Mouse (Mus musculus) heart, embryonic 13.5 days (tissue): ENCODE measurements around the gene Vgll4. TPM values are rescaled to one million over a fixed set of nuclear protein-coding genes. Genes with fewer than 3 reads are reported as not detected.

Source experiments
- ATAC-seq: fragments of 200-750 bp; cut with Nextera tagmentation; 2 replicates; pipeline ENCODE4 v1.8.0; 2017; ENCODE audit warnings: moderate TSS enrichment; ENCODE audit not compliant: insufficient number of reproducible peaks, low FRiP score, low TSS enrichment; ENCODE audit errors: extremely low read depth
- H3K27ac ChIP-seq: fragments of 300-500 bp; sonication (generic); replicated peaks from 2 replicates; pipeline ENCODE4 v1.5.1; 2015; ENCODE audit warnings: moderate library complexity, mild to moderate bottlenecking, inconsistent platforms
- H3K27me3 ChIP-seq: fragments of 300-500 bp; sonication (generic); replicated peaks from 2 replicates; pipeline ENCODE4 v1.6.1; 2015; ENCODE audit warnings: mild to moderate bottlenecking, inconsistent platforms
- H3K36me3 ChIP-seq: fragments of 300-500 bp; sonication (generic); 2 replicates; pipeline ENCODE4 v1.6.1; 2015; ENCODE audit warnings: mild to moderate bottlenecking, inconsistent platforms
- H3K4me1 ChIP-seq: fragments of 300-500 bp; sonication (generic); 2 replicates; pipeline ENCODE4 v1.6.1; 2015; ENCODE audit warnings: inconsistent platforms
- H3K4me2 ChIP-seq: fragments of 300-500 bp; sonication (generic); 2 replicates; pipeline ENCODE4 v1.6.1; 2015; ENCODE audit warnings: inconsistent platforms, mild to moderate bottlenecking, moderate library complexity
- H3K4me3 ChIP-seq: fragments of 300-500 bp; sonication (generic); 2 replicates; pipeline ENCODE4 v1.5.1; 2015; ENCODE audit warnings: moderate library complexity, mild to moderate bottlenecking, inconsistent platforms
- H3K9ac ChIP-seq: fragments of 300-500 bp; sonication (generic); 2 replicates; pipeline ENCODE4 v1.6.1; 2015; ENCODE audit warnings: inconsistent platforms, mild to moderate bottlenecking, moderate library complexity
- H3K9me3 ChIP-seq: fragments of 300-500 bp; sonication (generic); 2 replicates; pipeline ENCODE4 v1.6.1; 2016; ENCODE audit warnings: inconsistent platforms
- WGBS: fragments of 180-500 bp; shearing (Covaris S2); methylation state at CpG from one replicate; pipeline ENCODE4 v1.1.7; 2015; ENCODE audit warnings: mixed read lengths; 5-methylcytosine and 5-hydroxymethylcytosine counted together
- polyA plus RNA-seq: library from polyadenylated mRNA; unstranded; fragments of >200 nt; fragmentation: Nextera tagmentation; extraction: Ambion mirVana; gene quantifications from 2 replicates; pipeline ENCODE4 v1.2.1, GENCODE M21; 2015

The Vgll4 gene
- polyA plus RNA-seq: 62.5 and 72.1 TPM in 2 replicates

- under 1% methylated on average over 79 of the region's 79 CpGs for WGBS
- no peak for ATAC-seq
Measured at GRCm38 (mm10) chr6:114969213-114970120, at the start of gene Vgll4. Vgll4 (minus strand) TSS chr6:114969994.

GRCm38 (mm10) chr6:115015461-115015860 lies 45.7 kb upstream of the Vgll4 start:
- 82% methylated on average over 13 of the region's 13 CpGs for WGBS
- Histone ChIP-seq H3K9ac (no peak overlapping the region), H3K4me2 (no peak overlapping the region), H3K36me3 (peaks cover 63% of the 10 kb centered on the region), H3K27ac (no peak overlapping the region), H3K27me3 (no peaks in the 10 kb centered on the region), H3K9me3 (no peaks in the 10 kb centered on the region), H3K4me3 (no peak overlapping the region), H3K4me1 (no peaks in the 10 kb centered on the region)
- ATAC-seq: no peak

More at GRCm38 (mm10) chr6:114969213-114970120, at the start of gene Vgll4:
- peaks cover 57% of the 10 kb centered on the region for H3K27me3 ChIP-seq
- H3K9me3 ChIP-seq: no peaks in the 10 kb centered on the region
- H3K4me1 ChIP-seq: peaks cover 13% of the 10 kb centered on the region
- peak within 1 kb of the TSS; percentile 76 for H3K4me3 ChIP-seq
- no peaks in the 10 kb centered on the region for H3K36me3 ChIP-seq
- H3K27ac ChIP-seq: no peak within 1 kb of the TSS
- H3K4me2 ChIP-seq: peak within 1 kb of the TSS; percentile 98
- peak within 1 kb of the TSS; percentile 84 for H3K9ac ChIP-seq

DNA sequence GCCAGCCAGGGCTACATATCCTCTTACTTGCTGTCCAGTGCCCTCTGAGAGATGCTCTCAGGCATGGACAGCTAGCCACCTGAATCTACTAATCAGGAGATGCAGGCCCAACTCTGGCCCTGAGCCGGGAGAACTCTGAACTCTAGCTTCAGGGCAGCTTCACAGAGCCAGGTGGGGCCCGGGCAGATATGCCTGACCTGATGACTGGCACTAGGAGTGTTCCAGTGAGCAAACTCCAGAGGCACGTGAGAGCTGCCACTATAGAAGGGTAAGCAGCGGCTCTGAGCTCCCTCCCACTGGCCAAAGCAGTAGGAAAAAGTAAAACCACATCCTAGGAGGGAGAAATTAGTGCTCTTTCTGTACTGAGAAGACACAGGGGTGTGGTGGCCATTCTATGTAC lies 43.8 kb upstream of the Vgll4 start:
- H3K9me3 ChIP-seq: no peaks in the 10 kb centered on the region
- no peaks in the 10 kb centered on the region for H3K27me3 ChIP-seq
- no peak overlapping the region for H3K9ac ChIP-seq
- H3K27ac ChIP-seq: no peak overlapping the region
- 89% methylated on average over 4 of the region's 4 CpGs for WGBS
- no peak for ATAC-seq
- no peak overlapping the region for H3K4me2 ChIP-seq
- no peaks in the 10 kb centered on the region for H3K4me1 ChIP-seq
- H3K4me3 ChIP-seq: no peak overlapping the region
- peaks cover 61% of the 10 kb centered on the region for H3K36me3 ChIP-seq

GRCm38 (mm10) chr6:115011792-115012191 lies 42.0 kb upstream of the Vgll4 start:
- Histone ChIP-seq H3K4me3 (no peak overlapping the region), H3K27ac (no peak overlapping the region), H3K27me3 (no peaks in the 10 kb centered on the region), H3K36me3 (peaks cover 50% of the 10 kb centered on the region), H3K9me3 (no peaks in the 10 kb centered on the region), H3K9ac (no peak overlapping the region), H3K4me2 (no peak overlapping the region), H3K4me1 (peaks cover 10% of the 10 kb centered on the region)
- WGBS: 76% methylated on average over 8 of the region's 8 CpGs
- ATAC-seq: no peak

DNA sequence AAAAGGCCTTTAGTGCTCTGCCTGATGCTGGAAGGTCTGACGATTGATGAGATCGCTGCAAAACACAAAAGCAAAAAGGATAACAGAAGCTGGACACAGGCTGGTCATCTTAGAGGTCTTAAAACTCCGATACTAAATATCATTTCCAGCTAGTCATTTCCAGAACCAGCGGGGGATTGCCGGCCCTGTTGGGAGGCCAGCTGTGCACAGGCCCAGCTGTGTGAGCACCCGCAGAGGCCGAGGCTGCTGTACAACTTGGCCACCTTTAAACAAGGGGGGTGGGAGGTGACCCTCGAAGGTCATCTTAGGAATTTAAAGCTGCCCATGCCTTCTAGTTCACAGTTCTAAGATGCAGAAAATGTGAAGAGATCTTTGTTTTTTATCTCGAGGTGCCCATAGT lies 41.0 kb upstream of the Vgll4 start:
- Histone ChIP-seq H3K36me3 (peaks cover 40% of the 10 kb centered on the region), H3K27ac (no peak overlapping the region), H3K4me2 (no peak overlapping the region), H3K9ac (no peak overlapping the region), H3K27me3 (no peaks in the 10 kb centered on the region), H3K9me3 (no peaks in the 10 kb centered on the region), H3K4me3 (no peak overlapping the region), H3K4me1 (peaks cover 11% of the 10 kb centered on the region)
- no peak for ATAC-seq
- WGBS: 83% methylated on average over 9 of the region's 9 CpGs

- H3K36me3 ChIP-seq: peaks cover 39% of the 10 kb centered on the region
- H3K4me1 ChIP-seq: peaks cover 11% of the 10 kb centered on the region
- H3K27me3 ChIP-seq: no peaks in the 10 kb centered on the region
- H3K4me2 ChIP-seq: no peak overlapping the region
- no peak overlapping the region for H3K9ac ChIP-seq
- no peak overlapping the region for H3K27ac ChIP-seq
- 90% methylated on average over 9 of the region's 9 CpGs for WGBS
- H3K4me3 ChIP-seq: no peak overlapping the region
- H3K9me3 ChIP-seq: no peaks in the 10 kb centered on the region
- ATAC-seq: no peak
Measured at GRCm38 (mm10) chr6:115010304-115010703, 40.5 kb upstream of the Vgll4 start.

GRCm38 (mm10) chr6:115007728-115008127 lies 37.9 kb upstream of the Vgll4 start:
- Histone ChIP-seq H3K36me3 (peaks cover 41% of the 10 kb centered on the region), H3K4me3 (no peak overlapping the region), H3K27me3 (no peaks in the 10 kb centered on the region), H3K4me1 (peaks cover 11% of the 10 kb centered on the region), H3K4me2 (no peak overlapping the region), H3K27ac (peak overlapping the region; percentile 48; the same call in 1 of the 2 replicates), H3K9ac (0 out of 2 replicates have a peak overlapping the region, but pooled peaks have one; percentile 25), H3K9me3 (no peaks in the 10 kb centered on the region)
- 33% methylated on average over 5 of the region's 5 CpGs for WGBS
- ATAC-seq: no peak

GRCm38 (mm10) chr6:115006948-115007347 lies 37.2 kb upstream of the Vgll4 start:
- 54% methylated on average over 6 of the region's 6 CpGs for WGBS
- H3K9me3 ChIP-seq: no peaks in the 10 kb centered on the region
- no peak overlapping the region for H3K4me2 ChIP-seq
- H3K27ac ChIP-seq: peak overlapping the region; percentile 48
- no peaks in the 10 kb centered on the region for H3K27me3 ChIP-seq
- peaks cover 11% of the 10 kb centered on the region for H3K4me1 ChIP-seq
- no peak for ATAC-seq
- no peak overlapping the region for H3K4me3 ChIP-seq
- H3K36me3 ChIP-seq: peaks cover 37% of the 10 kb centered on the region
- peak overlapping the region; percentile 25; the same call in 1 of the 2 replicates for H3K9ac ChIP-seq

- Histone ChIP-seq H3K9me3 (no peaks in the 10 kb centered on the region), H3K27ac (no peak overlapping the region), H3K9ac (no peak overlapping the region), H3K4me2 (no peak overlapping the region), H3K27me3 (no peaks in the 10 kb centered on the region), H3K4me3 (no peak overlapping the region), H3K36me3 (peaks cover 28% of the 10 kb centered on the region), H3K4me1 (peaks cover 11% of the 10 kb centered on the region)
- ATAC-seq: no peak
- 75% methylated on average over 3 of the region's 3 CpGs for WGBS
Measured at GRCm38 (mm10) chr6:115006065-115006464, 36.3 kb upstream of the Vgll4 start.

DNA sequence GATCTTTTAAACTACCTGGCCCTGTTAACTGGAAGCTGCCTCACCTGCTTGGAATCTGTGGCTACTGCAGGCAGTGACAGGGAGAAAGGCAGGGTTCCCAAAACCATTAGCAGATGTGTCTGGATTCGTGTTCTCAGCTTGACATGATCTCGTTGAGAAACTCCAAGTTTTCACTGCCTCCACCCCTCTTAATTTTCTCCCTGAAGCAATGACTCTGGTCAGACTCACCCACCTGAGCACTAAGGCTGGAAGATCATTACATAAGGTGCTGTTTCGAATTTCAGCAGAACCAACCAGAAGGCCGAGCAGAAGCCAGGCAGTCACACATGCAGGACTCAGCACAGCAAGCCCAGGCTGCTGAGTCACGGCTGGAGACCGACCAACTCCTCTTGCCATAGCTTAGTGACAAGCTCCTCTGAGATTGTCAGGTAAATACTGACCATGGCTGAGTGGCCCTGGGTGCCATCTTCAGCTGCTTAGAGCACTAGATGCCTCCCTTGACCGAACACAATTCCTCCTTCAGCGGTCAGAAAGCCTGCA lies 35.6 kb upstream of the Vgll4 start:
- WGBS: 81% methylated on average over 8 of the region's 8 CpGs
- H3K9me3 ChIP-seq: no peaks in the 10 kb centered on the region
- H3K9ac ChIP-seq: no peak overlapping the region
- H3K4me3 ChIP-seq: no peak overlapping the region
- peaks cover 26% of the 10 kb centered on the region for H3K36me3 ChIP-seq
- no peak overlapping the region for H3K27ac ChIP-seq
- no peak for ATAC-seq
- H3K27me3 ChIP-seq: no peaks in the 10 kb centered on the region
- peaks cover 11% of the 10 kb centered on the region for H3K4me1 ChIP-seq
- no peak overlapping the region for H3K4me2 ChIP-seq

DNA sequence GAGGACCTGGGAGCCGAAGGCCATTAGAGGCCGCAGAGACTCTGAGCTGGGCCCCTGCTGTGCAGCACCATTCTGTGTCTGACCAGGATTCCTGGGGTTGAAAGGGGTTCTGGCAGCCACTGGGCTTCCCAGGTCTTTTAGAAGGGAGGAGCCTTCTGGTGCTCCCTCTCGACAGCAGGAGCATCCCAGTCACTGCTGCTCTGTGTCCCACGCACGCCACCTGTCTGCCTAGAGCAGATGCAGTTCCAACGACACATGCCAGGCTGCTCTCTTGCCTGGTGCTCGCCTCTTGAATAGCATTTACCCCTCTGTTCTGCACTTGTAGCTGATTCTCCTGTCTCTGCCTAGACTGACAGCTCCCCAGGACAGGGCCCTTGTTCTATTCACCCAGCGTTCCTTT lies 34.8 kb upstream of the Vgll4 start:
- Histone ChIP-seq H3K9me3 (no peaks in the 10 kb centered on the region), H3K9ac (no peak overlapping the region), H3K36me3 (peaks cover 26% of the 10 kb centered on the region), H3K4me3 (no peak overlapping the region), H3K27ac (no peak overlapping the region), H3K4me1 (peaks cover 11% of the 10 kb centered on the region), H3K4me2 (no peak overlapping the region), H3K27me3 (no peaks in the 10 kb centered on the region)
- ATAC-seq: no peak
- 84% methylated on average over 8 of the region's 8 CpGs for WGBS
